Mouse (Mus musculus): ENCODE data around the gene Nr0b2.

GRCm38 (mm10) chr4:133553448-133554330 lies 513 bp downstream of the Nr0b2 start:
- TF ChIP-seq CTCF (IDR thresholded peaks at IDR 0.05; ENCODE audit: low read depth, low read length) (no peak), TAL1 (conservative IDR thresholded peaks at IDR 0.05; ENCODE audit: low read depth, low read length) (no peak), GATA1 (IDR thresholded peaks at IDR 0.05; ENCODE audit: borderline replicate concordance, low read length) (no peak)
